Mouse (Mus musculus) brain, adult 2 months (tissue): ENCODE data around the gene Frmpd4.

Experiments
- DNase-seq: peaks from one replicate; pipeline ENCODE4 v3.0.0; 2011; ENCODE audit warnings: low read depth, low spot score

Frmpd4 gene

GRCm38 (mm10) chrX:168124043-168124442 is 453.0 kb downstream of the Frmpd4 start:
- peak; percentile 27 for DNase-seq

- DNase-seq = no peak
These were observed 453.5 kb downstream of the Frmpd4 start for GRCm38 (mm10) chrX:168123589-168123965.

- DNase-seq = peak; percentile 60
These were observed 454.0 kb downstream of the Frmpd4 start for GRCm38 (mm10) chrX:168122806-168123588.

- DNase-seq = peak; percentile 53
These were observed 535.4 kb downstream of the Frmpd4 start for GRCm38 (mm10) chrX:168041589-168041988.

- no peak for DNase-seq
These were observed 556.4 kb downstream of the Frmpd4 start for GRCm38 (mm10) chrX:168020574-168021145.

- no peak for DNase-seq
These were observed 559.2 kb downstream of the Frmpd4 start for GRCm38 (mm10) chrX:168017792-168018191.

- DNase-seq = peak; percentile 23
These were observed 592.2 kb downstream of the Frmpd4 start for GRCm38 (mm10) chrX:167984835-167985234.

- no peak for DNase-seq
These were observed 625.8 kb downstream of the Frmpd4 start for GRCm38 (mm10) chrX:167951207-167951606.

GRCm38 (mm10) chrX:167909483-167909882 is 667.5 kb downstream of the Frmpd4 start:
- DNase-seq = no peak

GRCm38 (mm10) chrX:167901046-167901445 is 676.0 kb downstream of the Frmpd4 start:
- DNase-seq = no peak

- DNase-seq = peak; percentile 40
These were observed 722.2 kb downstream of the Frmpd4 start for GRCm38 (mm10) chrX:167854821-167855220.

- DNase-seq = no peak
These were observed 744.5 kb downstream of the Frmpd4 start for GRCm38 (mm10) chrX:167832543-167832942.

GRCm38 (mm10) chrX:167828456-167828855 is 748.6 kb downstream of the Frmpd4 start:
- DNase-seq = peak; percentile 75

GRCm38 (mm10) chrX:167817363-167817762 is 759.7 kb downstream of the Frmpd4 start:
- DNase-seq = peak; percentile 16

- peak; percentile 22 for DNase-seq
These were observed 766.9 kb downstream of the Frmpd4 start for GRCm38 (mm10) chrX:167810120-167810519.

GRCm38 (mm10) chrX:167808572-167808971 is 768.5 kb downstream of the Frmpd4 start:
- DNase-seq = peak; percentile 53

GRCm38 (mm10) chrX:167788737-167789136 is 788.3 kb downstream of the Frmpd4 start:
- no peak for DNase-seq

- no peak for DNase-seq
These were observed 793.5 kb downstream of the Frmpd4 start for GRCm38 (mm10) chrX:167783526-167783925.

GRCm38 (mm10) chrX:167719564-167719981 is 857.5 kb downstream of the Frmpd4 start:
- peak; percentile 43 for DNase-seq

GRCm38 (mm10) chrX:167719092-167719491 is 857.9 kb downstream of the Frmpd4 start:
- DNase-seq = no peak

- DNase-seq = peak; percentile 4
These were observed 922.1 kb downstream of the Frmpd4 start for GRCm38 (mm10) chrX:167654806-167655495.

GRCm38 (mm10) chrX:167654249-167654648 is 922.8 kb downstream of the Frmpd4 start:
- no peak for DNase-seq
